Mouse (Mus musculus): Measurements from ENCODE around the gene Zfp385a.

Zfp385a gene

GRCm38 (mm10) chr15:103364761-103365160 is 24.9 kb upstream of the Zfp385a start:
- in situ Hi-C loops (cut with MboI; ENCODE audit: low sequenced_read_pairs) = no loop called here

DNA sequence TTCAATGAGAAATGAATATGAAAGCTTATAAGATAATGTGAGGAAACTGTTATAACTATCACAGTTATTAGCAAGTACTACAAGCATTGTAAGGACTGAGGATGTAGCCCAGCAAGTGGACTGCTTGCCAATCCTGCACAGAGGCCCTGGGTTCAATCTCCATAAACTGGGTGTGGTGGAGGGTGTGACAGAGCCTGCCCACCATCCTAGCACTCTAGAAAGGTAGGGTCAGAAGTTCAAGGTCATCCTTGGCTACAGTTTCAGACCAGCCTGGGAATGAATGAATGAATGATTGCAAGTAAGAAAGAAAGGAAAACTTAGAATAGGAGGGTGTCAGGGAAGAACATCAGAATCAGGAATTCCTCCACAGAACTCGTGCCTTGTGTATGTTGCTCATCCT is 23.9 kb upstream of the Zfp385a start:
- in situ Hi-C loops (cut with MboI; ENCODE audit: low sequenced_read_pairs) = no loop called here

DNA sequence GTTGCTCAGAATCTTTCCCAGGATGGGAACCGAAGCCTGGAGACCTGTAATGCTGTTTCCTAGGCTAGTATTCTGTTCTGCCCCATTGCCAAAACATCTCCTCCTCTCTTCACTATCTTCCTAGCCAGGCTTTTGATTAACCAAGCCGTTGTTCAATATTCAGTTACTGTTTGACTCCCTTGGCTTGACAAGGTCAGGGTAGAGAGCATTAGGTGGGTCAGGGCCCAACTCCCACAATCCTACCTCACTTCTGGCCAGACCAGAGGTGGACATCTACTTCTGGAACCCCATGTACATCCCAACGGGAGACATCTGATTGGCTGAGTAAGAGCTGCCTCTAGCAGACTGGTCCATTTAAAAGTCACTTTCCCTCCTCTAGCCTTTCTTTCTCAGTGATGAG is 23.1 kb upstream of the Zfp385a start:
- in situ Hi-C loops (cut with MboI; ENCODE audit: low sequenced_read_pairs) = no loop called here

DNA sequence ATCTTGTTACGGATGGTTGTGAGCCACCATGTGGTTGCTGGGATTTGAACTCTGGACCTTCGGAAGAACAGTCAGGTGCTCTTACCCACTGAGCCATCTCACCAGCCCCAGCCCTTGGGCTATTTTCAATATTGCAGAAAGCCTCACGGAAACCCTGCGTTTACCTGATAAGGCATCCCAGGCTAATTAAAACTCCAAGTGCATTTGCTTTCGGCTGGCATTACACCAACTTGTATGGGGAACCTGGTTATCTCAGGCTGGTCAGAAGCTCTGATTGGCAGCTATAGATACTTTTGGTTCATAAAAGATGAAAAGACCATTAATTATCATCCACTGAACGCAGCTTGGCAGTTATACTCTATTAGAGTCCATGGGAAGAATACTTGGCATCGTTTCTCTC is 22.4 kb upstream of the Zfp385a start:
- in situ Hi-C loops (cut with MboI; ENCODE audit: low sequenced_read_pairs) = no loop called here

DNA sequence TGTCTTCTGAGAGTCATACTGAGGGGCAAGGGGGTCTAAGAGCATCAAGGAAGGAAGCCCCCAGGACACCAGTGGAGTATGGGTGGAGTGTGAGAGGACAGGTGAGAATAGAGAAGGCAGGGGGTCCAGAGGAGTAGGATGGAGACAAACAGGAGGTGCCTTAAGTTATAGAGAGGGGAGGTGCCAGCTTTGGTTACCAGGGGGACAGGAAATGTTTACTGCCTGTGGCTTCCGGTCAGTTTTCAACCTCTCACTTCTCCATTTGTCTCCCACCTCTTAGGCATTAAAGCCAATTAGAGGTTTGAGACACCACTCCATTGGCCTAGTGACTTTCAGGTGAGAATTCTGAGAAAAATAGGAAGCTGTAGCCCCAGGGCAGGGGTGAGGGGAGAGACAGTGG is 21.4 kb upstream of the Zfp385a start:
- in situ Hi-C loops (cut with MboI; ENCODE audit: low sequenced_read_pairs) = no loop called here

- in situ Hi-C loops (cut with MboI; ENCODE audit: low sequenced_read_pairs) = no loop called here
Observed at GRCm38 (mm10) chr15:103359869-103360602, 20.1 kb upstream of the Zfp385a start.

GRCm38 (mm10) chr15:103359122-103359510 is 19.2 kb upstream of the Zfp385a start:
- in situ Hi-C loops (cut with MboI; ENCODE audit: low sequenced_read_pairs) = no loop called here

- in situ Hi-C loops (cut with MboI; ENCODE audit: low sequenced_read_pairs) = no loop called here
Observed at GRCm38 (mm10) chr15:103358278-103359121, 18.6 kb upstream of the Zfp385a start.

- in situ Hi-C loops (cut with MboI; ENCODE audit: low sequenced_read_pairs) = no loop called here
Observed at GRCm38 (mm10) chr15:103357817-103358216, 17.9 kb upstream of the Zfp385a start.

DNA sequence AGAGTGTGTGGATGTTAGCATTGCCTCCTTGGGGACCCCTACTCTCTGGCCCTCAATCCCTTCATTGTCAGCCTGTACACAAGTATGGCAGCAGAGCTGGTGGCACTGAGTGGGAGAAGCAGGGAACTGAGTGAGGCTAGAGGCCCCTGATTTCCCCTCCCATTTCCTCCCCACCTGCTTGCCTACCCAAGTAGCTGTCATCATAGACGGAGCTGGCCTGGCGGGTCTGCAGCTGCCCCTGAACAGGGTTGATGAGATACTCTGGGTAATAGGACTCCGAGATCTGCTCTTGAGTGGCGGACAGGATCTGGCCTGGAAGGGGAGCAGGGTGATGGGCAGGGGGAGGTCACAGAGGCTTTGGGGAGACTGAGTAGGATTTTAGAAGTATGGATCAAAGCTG is 16.2 kb upstream of the Zfp385a start:
- in situ Hi-C loops (cut with MboI; ENCODE audit: low sequenced_read_pairs) = no loop called here

DNA sequence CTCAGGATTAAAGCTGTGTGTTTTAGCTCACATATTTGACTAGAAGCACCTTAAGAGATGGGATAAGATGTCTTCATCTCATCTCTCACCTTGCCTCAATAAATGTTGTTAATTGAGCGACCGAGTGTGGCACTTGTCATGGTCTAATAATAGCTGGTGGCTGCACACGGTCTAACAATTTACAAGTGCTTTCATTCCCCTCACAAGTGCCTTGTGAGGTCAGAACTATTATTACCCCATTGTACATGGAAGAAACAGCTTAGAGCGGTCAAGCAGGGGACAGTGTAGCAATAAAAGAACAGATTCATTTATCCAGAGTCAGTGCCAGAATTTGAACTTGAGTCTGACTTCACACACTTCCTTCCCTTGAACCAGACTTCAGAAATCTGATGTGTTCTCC is 15.5 kb upstream of the Zfp385a start:
- in situ Hi-C loops (cut with MboI; ENCODE audit: low sequenced_read_pairs) = no loop called here

- in situ Hi-C loops (cut with MboI; ENCODE audit: low sequenced_read_pairs) = loop anchor here (5.0 kb wide), 1 partner anchor 33 kb away; no protein-coding TSS in a partner anchor
Observed at GRCm38 (mm10) chr15:103354690-103355089, 14.8 kb upstream of the Zfp385a start.

GRCm38 (mm10) chr15:103353511-103354256 is 13.8 kb upstream of the Zfp385a start:
- in situ Hi-C loops (cut with MboI; ENCODE audit: low sequenced_read_pairs) = loop anchor here (5.0 kb wide), 1 partner anchor 34 kb away; no protein-coding TSS in a partner anchor

- in situ Hi-C loops (cut with MboI; ENCODE audit: low sequenced_read_pairs) = loop anchor here (5.0 kb wide), 1 partner anchor 34 kb away; no protein-coding TSS in a partner anchor
Observed at GRCm38 (mm10) chr15:103352856-103353255, 13.0 kb upstream of the Zfp385a start.

DNA sequence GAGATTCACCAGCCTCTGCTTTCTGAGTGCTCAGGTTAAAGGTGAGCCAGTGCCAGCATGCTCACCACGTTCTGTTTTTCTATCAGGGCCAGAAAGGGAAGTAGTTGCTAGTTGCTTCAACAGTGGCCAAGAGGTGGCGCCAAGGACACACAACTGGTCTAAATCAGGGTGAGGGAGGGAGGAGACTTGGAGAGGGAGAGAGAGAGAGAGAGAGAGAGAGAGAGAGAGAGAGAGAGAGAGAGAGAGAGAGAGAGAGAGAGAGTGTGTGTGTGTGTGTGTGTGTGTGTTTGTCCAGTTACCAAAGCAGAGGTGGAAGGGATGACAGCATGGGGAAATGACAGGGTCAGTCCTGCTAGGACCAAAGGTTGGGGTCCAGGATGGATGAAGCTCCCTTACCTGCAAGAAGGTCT is 7.4 kb upstream of the Zfp385a start:
- in situ Hi-C loops (cut with MboI; ENCODE audit: low sequenced_read_pairs) = no loop called here

DNA sequence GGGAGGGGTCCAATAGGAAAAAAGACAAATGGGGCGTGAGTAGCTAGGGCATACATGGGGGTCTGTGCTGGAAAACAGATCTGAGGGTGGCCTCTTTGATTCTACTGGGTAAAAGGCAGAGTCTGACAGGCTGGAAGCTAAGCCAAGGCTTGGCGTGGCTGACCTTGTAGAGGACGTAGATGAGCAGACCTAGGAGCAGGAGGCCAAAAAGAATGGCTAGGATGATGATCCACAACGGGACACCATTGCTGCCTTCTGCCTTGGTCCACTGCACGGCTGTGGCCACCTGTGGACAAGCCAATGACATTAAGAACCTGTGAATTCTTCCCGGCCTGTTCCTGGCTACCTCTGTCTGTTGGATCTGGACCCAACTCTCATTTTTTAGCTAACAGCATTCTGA is 5.9 kb upstream of the Zfp385a start:
- in situ Hi-C loops (cut with MboI; ENCODE audit: low sequenced_read_pairs) = no loop called here

DNA sequence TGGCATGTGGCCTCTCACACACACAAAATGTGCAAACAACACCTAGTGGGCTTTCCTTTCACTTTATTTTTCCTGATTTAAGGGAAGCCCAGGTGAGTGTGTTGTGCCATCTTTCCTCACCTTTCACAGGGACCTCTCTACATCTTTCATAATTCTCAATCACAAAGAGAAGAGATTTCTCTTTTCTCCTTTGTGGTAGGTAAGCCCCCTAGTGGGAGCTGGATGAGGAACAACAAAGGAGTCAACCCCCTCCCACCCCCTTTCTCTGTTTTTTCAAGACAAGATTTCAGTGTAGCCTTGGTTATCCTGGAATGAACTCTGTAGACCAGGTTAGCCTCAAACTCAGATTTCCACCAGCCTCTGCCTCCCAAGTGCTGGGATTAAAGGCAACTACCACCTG is 3.7 kb upstream of the Zfp385a start:
- in situ Hi-C loops (cut with MboI; ENCODE audit: low sequenced_read_pairs) = no loop called here

DNA sequence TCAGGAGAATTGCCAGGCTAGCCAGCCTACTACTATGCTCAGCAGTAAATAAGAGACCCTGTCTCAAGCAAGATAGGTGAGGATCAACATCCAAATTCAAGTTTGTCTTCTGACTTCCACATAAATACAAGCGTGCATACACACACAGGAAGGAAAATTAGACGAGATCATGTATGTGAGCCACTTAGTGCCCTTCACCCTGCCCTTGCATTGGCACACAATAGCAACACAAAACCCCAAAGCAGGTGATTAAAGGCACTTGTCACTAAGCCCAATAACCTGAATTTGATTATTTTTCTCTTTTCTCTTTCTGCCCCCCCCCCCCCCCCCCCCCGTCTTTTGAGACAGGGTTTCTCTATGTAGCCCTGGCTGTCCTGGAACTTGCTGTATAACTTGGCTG is 3.1 kb upstream of the Zfp385a start:
- in situ Hi-C loops (cut with MboI; ENCODE audit: low sequenced_read_pairs) = no loop called here

DNA sequence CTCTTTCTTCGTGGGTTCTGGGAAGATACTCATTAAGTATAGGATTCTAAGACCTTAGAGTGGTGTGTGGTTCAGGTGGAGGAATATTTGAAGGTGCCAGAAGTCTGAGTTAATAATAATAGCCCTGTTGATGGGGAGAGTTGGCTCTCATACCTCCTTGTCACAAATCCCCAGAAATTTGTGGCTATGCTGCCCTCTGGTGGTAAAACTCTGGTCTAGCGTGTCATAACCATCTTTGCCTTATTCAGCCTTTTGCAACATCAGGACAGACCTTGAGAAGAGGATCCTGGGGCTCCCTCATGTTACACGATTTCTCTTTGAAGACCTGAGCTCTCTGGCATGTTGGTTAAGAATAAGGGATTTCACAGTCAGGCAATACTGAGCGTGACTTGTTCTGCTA is 2.5 kb upstream of the Zfp385a start:
- in situ Hi-C loops (cut with MboI; ENCODE audit: low sequenced_read_pairs) = no loop called here

DNA sequence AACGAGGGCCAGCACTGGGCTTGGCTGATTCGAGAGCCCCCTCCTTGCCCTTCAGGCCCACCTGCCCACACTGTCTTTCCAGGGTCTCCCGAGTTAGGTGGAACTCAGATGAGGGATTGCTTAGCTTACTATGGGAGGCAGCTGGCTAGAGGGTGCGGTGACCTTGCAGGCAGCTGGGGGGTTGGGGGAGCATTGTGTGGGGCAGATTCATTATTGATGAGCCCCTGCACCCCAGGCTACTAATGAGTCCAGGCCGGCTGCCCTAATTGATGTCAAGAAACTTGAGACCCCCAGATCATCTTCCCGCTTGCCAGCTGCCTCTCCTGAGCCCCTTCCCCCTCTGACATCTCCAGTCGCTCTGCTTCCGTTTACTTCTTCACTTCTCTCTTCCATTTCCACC is 1.7 kb upstream of the Zfp385a start:
- in situ Hi-C loops (cut with MboI; ENCODE audit: low sequenced_read_pairs) = no loop called here

DNA sequence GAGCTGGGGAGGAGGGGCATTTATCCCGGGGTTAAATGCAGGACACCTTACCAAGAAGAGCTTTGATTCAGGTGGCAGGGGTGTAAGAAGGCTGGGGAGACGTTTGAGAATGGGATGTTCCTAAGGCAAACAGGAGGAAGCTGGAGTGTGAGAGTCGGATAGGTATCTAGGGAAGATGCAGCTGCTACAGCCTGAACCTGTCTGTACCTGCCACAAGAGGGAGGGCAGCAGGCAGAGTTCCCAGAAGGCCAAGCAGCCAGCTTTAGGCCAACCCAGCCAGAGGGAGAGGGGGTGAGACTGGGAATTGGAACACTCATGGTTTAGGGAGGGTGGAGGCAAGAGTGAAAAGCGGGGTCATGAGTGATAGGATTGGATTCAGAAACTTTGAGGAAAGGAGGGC is 893 bp upstream of the Zfp385a start:
- in situ Hi-C loops (cut with MboI; ENCODE audit: low sequenced_read_pairs) = no loop called here

Measured in CH12F3 (cell line).